Comparison of ENCODE assay signal across 23 mouse cellular contexts in genomic region chr16:27017309-27017708, GRCm38 (mm10). TPM values are rescaled to one million over a fixed set of nuclear protein-coding genes. Genes with fewer than 3 reads are reported as not detected.
DNase-seq lines count a peak whose midpoint lies in the region; ATAC-seq lines count a peak whose summit lies in the region.
"Had no signal": no experiment of that assay in that cellular context is flagged by ENCODE, and none has a peak within 500 bp of the region (broad histone marks: within the 10 kb centered on the region; RNA-seq: fewer than 3 reads in every experiment).

No protein-coding gene starts in this region.

- H3K9ac ChIP-seq in forebrain, embryonic 13.5 days, result no peak overlapping the region
- H3K9ac ChIP-seq in intestine, embryonic 16.5 days (ENCODE audit: low read depth, low read length), result no peak overlapping the region
- H3K9ac ChIP-seq: heart, embryonic 13.5 days; limb, embryonic 15.5 days; liver, embryonic 15.5 days; midbrain, embryonic 12.5 days; neural tube, embryonic 13.5 days had no signal

- no peaks in the 10 kb centered on the region for H3K27me3 ChIP-seq in forebrain, embryonic 13.5 days
- H3K27me3 ChIP-seq in forebrain, embryonic 10.5 days (ENCODE audit: poor library complexity, severe bottlenecking), result no peaks in the 10 kb centered on the region
- no peaks in the 10 kb centered on the region for H3K27me3 ChIP-seq in intestine, embryonic 16.5 days (replicated peaks; ENCODE audit: control insufficient read depth, insufficient read depth, low read length)
- H3K27me3 ChIP-seq: heart, embryonic 13.5 days; limb, embryonic 15.5 days; liver, embryonic 15.5 days; midbrain, embryonic 12.5 days; neural tube, embryonic 13.5 days had no signal

- no peaks in the 10 kb centered on the region for H3K4me1 ChIP-seq in forebrain, embryonic 13.5 days
- no peaks in the 10 kb centered on the region for H3K4me1 ChIP-seq in forebrain, embryonic 10.5 days
- no peaks in the 10 kb centered on the region for H3K4me1 ChIP-seq in intestine, embryonic 16.5 days (ENCODE audit: control insufficient read depth, insufficient read depth, low read length)
- H3K4me1 ChIP-seq: embryonic facial prominence, embryonic 10.5 days; heart, embryonic 13.5 days; limb, embryonic 15.5 days; liver, embryonic 15.5 days; midbrain, embryonic 12.5 days; neural tube, embryonic 13.5 days had no signal

- H3K4me3 ChIP-seq in forebrain, embryonic 13.5 days, result no peak overlapping the region
- H3K4me3 ChIP-seq in forebrain, embryonic 10.5 days, result no peak overlapping the region
- no peak overlapping the region for H3K4me3 ChIP-seq in intestine, embryonic 16.5 days (ENCODE audit: low read length)
- H3K4me3 ChIP-seq: embryonic facial prominence, embryonic 10.5 days; heart, embryonic 13.5 days; limb, embryonic 15.5 days; liver, embryonic 15.5 days; midbrain, embryonic 12.5 days; neural tube, embryonic 13.5 days had no signal

- no peak for DNase-seq in forebrain, embryonic 10.5 days (ENCODE audit: extremely low spot score, low spot score)
- DNase-seq in layer of hippocampus, postnatal 14 days (ENCODE audit: low spot score in 2 of 2), result peak; percentile 4 to 22
- DNase-seq in layer of hippocampus, postnatal 25 days (ENCODE audit: extremely low spot score in 1 of 2, low spot score in 1 of 2), result no peak
- peak; percentile 8 for DNase-seq in cerebellum, adult 9-11 months
- peak; percentile 21 to 26 for DNase-seq in cerebellum, postnatal 36 days
- DNase-seq in kidney, postnatal 4 days, result no peak
- DNase-seq: gastrocnemius, postnatal 10 days; heart, adult 11 months; kidney, adult 2 months; kidney, postnatal 14 days; thymus, postnatal 36 days had no signal

- no peaks in the 10 kb centered on the region for H3K9me3 ChIP-seq in forebrain, embryonic 13.5 days (replicated peaks)
- no peaks in the 10 kb centered on the region for H3K9me3 ChIP-seq in forebrain, embryonic 10.5 days
- H3K9me3 ChIP-seq in intestine, embryonic 16.5 days (ENCODE audit: control insufficient read depth, low read length), result no peaks in the 10 kb centered on the region
- H3K9me3 ChIP-seq: embryonic facial prominence, embryonic 10.5 days; heart, embryonic 13.5 days; limb, embryonic 15.5 days; liver, embryonic 15.5 days; midbrain, embryonic 12.5 days; neural tube, embryonic 13.5 days had no signal

- WGBS in forebrain, embryonic 13.5 days, result 27% methylated on average over 4 of the region's 4 CpGs
- WGBS in forebrain, embryonic 10.5 days, result 33% methylated on average over 4 of the region's 4 CpGs
- WGBS in intestine, embryonic 16.5 days, result 51% methylated on average over 4 of the region's 4 CpGs

- H3K4me2 ChIP-seq in forebrain, embryonic 13.5 days, result no peak overlapping the region
- no peak overlapping the region for H3K4me2 ChIP-seq in intestine, embryonic 16.5 days (ENCODE audit: low read depth, low read length)
- H3K4me2 ChIP-seq: heart, embryonic 13.5 days; limb, embryonic 15.5 days; liver, embryonic 15.5 days; midbrain, embryonic 12.5 days; neural tube, embryonic 13.5 days had no signal

- no peak overlapping the region for H3K27ac ChIP-seq in forebrain, embryonic 13.5 days
- no peak overlapping the region for H3K27ac ChIP-seq in forebrain, embryonic 10.5 days
- no peak overlapping the region for H3K27ac ChIP-seq in intestine, embryonic 16.5 days (ENCODE audit: low read length)
- H3K27ac ChIP-seq: embryonic facial prominence, embryonic 10.5 days; heart, embryonic 13.5 days; limb, embryonic 15.5 days; liver, embryonic 15.5 days; macrophage; midbrain, embryonic 12.5 days; neural tube, embryonic 13.5 days had no signal

- H3K36me3 ChIP-seq in forebrain, embryonic 13.5 days (ENCODE audit: poor library complexity, severe bottlenecking), result no peaks in the 10 kb centered on the region
- no peaks in the 10 kb centered on the region for H3K36me3 ChIP-seq in forebrain, embryonic 10.5 days (replicated peaks)
- H3K36me3 ChIP-seq in intestine, embryonic 16.5 days (ENCODE audit: control insufficient read depth, insufficient read depth, low read length), result no peaks in the 10 kb centered on the region
- H3K36me3 ChIP-seq: embryonic facial prominence, embryonic 10.5 days; heart, embryonic 13.5 days; limb, embryonic 15.5 days; liver, embryonic 15.5 days; midbrain, embryonic 12.5 days; neural tube, embryonic 13.5 days had no signal

- ATAC-seq in forebrain, embryonic 13.5 days, result peak; percentile 33; the same call in 1 of the 2 replicates
- ATAC-seq in intestine, embryonic 16.5 days, result no peak

RNA-seq across cellular contexts. Expression of gene Gmnc, which starts 25.9 kb away (rescaled TPM):
- polyA plus RNA-seq in forebrain, embryonic 13.5 days (2015; fragmentation: Nextera tagmentation; extraction: Ambion mirVana), result 0.36 and 0.92 TPM in 2 replicates
- 0.77 and 1.8 TPM in 2 replicates for polyA plus RNA-seq in forebrain, embryonic 10.5 days (2016; fragmentation: Nextera tagmentation; extraction: Ambion mirVana)
- total RNA-seq in layer of hippocampus, postnatal 14 days (2021), result 1 to 10 TPM in 1 of 2 experiments, under 1 TPM in 1; 0.98 to 2.8 TPM
- 1 to 10 TPM; 2.2 to 3.4 TPM for total RNA-seq in layer of hippocampus, postnatal 25 days (2021)
- polyA plus RNA-seq in intestine, embryonic 16.5 days (2015; fragmentation: Nextera tagmentation; extraction: Ambion mirVana), result not detected in 2 replicates
- total RNA-seq: adrenal gland, adult 18-20 months; adrenal gland, postnatal 4 days had no signal
- polyA plus RNA-seq: C2C12; heart, embryonic 13.5 days; liver, embryonic 15.5 days; macrophage; midbrain, embryonic 12.5 days had no signal

Comparison
In these comparisons a context has a peak if more than half of its experiments do, and no peak if none do; other contexts are left out.
1. DNase-seq: peak in layer of hippocampus, postnatal 14 days (2 of 2), cerebellum, adult 9-11 months (single experiment) and cerebellum, postnatal 36 days (2 of 2); none in forebrain, embryonic 10.5 days (single experiment), layer of hippocampus, postnatal 25 days (0 of 2) and kidney, postnatal 4 days (0 of 2).